Mouse (Mus musculus): Measurements from ENCODE around the gene Pou2f2.

GRCm38 (mm10) chr7:25109355-25109754, 70.2 kb downstream of the Pou2f2 start:
- no peak for TF ChIP-seq CTCF (IDR thresholded peaks at IDR 0.05; ENCODE audit: borderline replicate concordance, insufficient read depth, low read length)
- no peak for TF ChIP-seq POLR2A (IDR thresholded peaks at IDR 0.05; ENCODE audit: low read depth, low read length)
